Mouse (Mus musculus) embryonic facial prominence, embryonic 11.5 days (tissue): Measurements from ENCODE around the gene 2010111I01Rik. TPM values are rescaled to one million over a fixed set of nuclear protein-coding genes. Genes with fewer than 3 reads are reported as not detected.

Experiments
- ATAC-seq: fragments of 200-750 bp; cut with Nextera tagmentation; replicated peaks from 2 replicates; pipeline ENCODE4 v1.8.0; 2017; ENCODE audit warnings: low read depth; ENCODE audit not compliant: insufficient number of reproducible peaks, low FRiP score, low TSS enrichment
- DNase-seq: peaks from one replicate; pipeline ENCODE4 v3.0.0-alpha.2; 2015; ENCODE audit warnings: low spot score
- H3K27ac ChIP-seq: fragments of 300-500 bp; sonication (generic); replicated peaks from 2 replicates; pipeline ENCODE4 v1.5.1; 2014; ENCODE audit warnings: mild to moderate bottlenecking, low read depth, low read length, control low read depth
- H3K27me3 ChIP-seq: fragments of 300-500 bp; sonication (generic); 2 replicates; pipeline ENCODE4 v1.6.1; 2014; ENCODE audit warnings: mild to moderate bottlenecking, low read length, moderate library complexity, mixed read lengths; ENCODE audit not compliant: control insufficient read depth, insufficient read depth
- H3K36me3 ChIP-seq: fragments of 300-500 bp; sonication (generic); replicated peaks from 2 replicates; pipeline ENCODE4 v1.6.1; 2014; ENCODE audit warnings: low read depth, mild to moderate bottlenecking, low read length, moderate library complexity, mixed read lengths; ENCODE audit not compliant: control insufficient read depth, insufficient read depth
- H3K4me1 ChIP-seq: fragments of 300-500 bp; sonication (generic); 2 replicates; pipeline ENCODE4 v1.6.1; 2014; ENCODE audit warnings: low read length, mixed read lengths; ENCODE audit not compliant: control insufficient read depth, insufficient read depth
- H3K4me2 ChIP-seq: fragments of 300-500 bp; sonication (generic); 2 replicates; pipeline ENCODE4 v1.6.1; 2014; ENCODE audit warnings: low read depth, mild to moderate bottlenecking, control low read depth, low read length, moderate library complexity
- H3K4me3 ChIP-seq: fragments of 300-500 bp; sonication (generic); 2 replicates; pipeline ENCODE4 v1.5.1; 2014; ENCODE audit warnings: low read depth, low read length, control low read depth
- H3K9ac ChIP-seq: fragments of 300-500 bp; sonication (generic); replicated peaks from 2 replicates; pipeline ENCODE4 v1.6.1; 2014; ENCODE audit warnings: mild to moderate bottlenecking, control low read depth, low read length
- H3K9me3 ChIP-seq: fragments of 300-500 bp; sonication (generic); replicated peaks from 2 replicates; pipeline ENCODE4 v1.6.1; 2016; ENCODE audit warnings: mild to moderate bottlenecking, low read length, inconsistent platforms, mixed read lengths; ENCODE audit not compliant: control insufficient read depth
- WGBS: fragments of 180-500 bp; shearing (Covaris S2); extraction: QIAGEN DNeasy Blood & Tissue Kit; methylation state at CpG from one replicate; pipeline ENCODE4 v1.1.7; 2014; 5-methylcytosine and 5-hydroxymethylcytosine counted together
- polyA plus RNA-seq: library from polyadenylated mRNA; unstranded; fragments of >200 nt; fragmentation: Nextera tagmentation; extraction: Ambion mirVana; gene quantifications from 2 replicates; pipeline ENCODE4 v1.2.1, GENCODE M21; 2014

The 2010111I01Rik gene
- polyA plus RNA-seq, 1 experiment from 2014 or later, result 125 TPM

GRCm38 (mm10) chr13:63015362-63015761 is 50.7 kb downstream of the 2010111I01Rik start:
- no peaks in the 10 kb centered on the region for H3K36me3 ChIP-seq
- DNase-seq, result no peak
- WGBS, result 77% methylated on average over 4 of the region's 4 CpGs
- H3K9me3 ChIP-seq, result no peaks in the 10 kb centered on the region
- no peak overlapping the region for H3K9ac ChIP-seq
- H3K4me1 ChIP-seq, result no peaks in the 10 kb centered on the region
- no peak overlapping the region for H3K4me3 ChIP-seq
- H3K27ac ChIP-seq, result no peak overlapping the region
- no peaks in the 10 kb centered on the region for H3K27me3 ChIP-seq
- no peak overlapping the region for H3K4me2 ChIP-seq
- no peak for ATAC-seq

GRCm38 (mm10) chr13:63016056-63016455 is 51.4 kb downstream of the 2010111I01Rik start:
- no peak overlapping the region for H3K9ac ChIP-seq
- no peak overlapping the region for H3K27ac ChIP-seq
- DNase-seq (no peak), ATAC-seq (no peak)
- no peaks in the 10 kb centered on the region for H3K27me3 ChIP-seq
- no peaks in the 10 kb centered on the region for H3K4me1 ChIP-seq
- no peaks in the 10 kb centered on the region for H3K9me3 ChIP-seq
- H3K36me3 ChIP-seq, result no peaks in the 10 kb centered on the region
- WGBS, result 87% methylated on average over 3 of the region's 3 CpGs
- H3K4me3 ChIP-seq, result no peak overlapping the region
- no peak overlapping the region for H3K4me2 ChIP-seq

- H3K4me1 ChIP-seq, result no peaks in the 10 kb centered on the region
- H3K36me3 ChIP-seq, result no peaks in the 10 kb centered on the region
- no peak overlapping the region for H3K9ac ChIP-seq
- H3K4me3 ChIP-seq, result no peak overlapping the region
- no peak overlapping the region for H3K27ac ChIP-seq
- peak; percentile 39; the same call in 1 of the 2 replicates for ATAC-seq
- no peaks in the 10 kb centered on the region for H3K9me3 ChIP-seq
- WGBS, result 61% methylated on average over 7 of the region's 7 CpGs
- DNase-seq, result peak; percentile 57
- no peaks in the 10 kb centered on the region for H3K27me3 ChIP-seq
- H3K4me2 ChIP-seq, result no peak overlapping the region
Measured at GRCm38 (mm10) chr13:63023243-63024217, 58.8 kb downstream of the 2010111I01Rik start.

- H3K4me3 ChIP-seq, result no peak overlapping the region
- no peak overlapping the region for H3K9ac ChIP-seq
- H3K4me1 ChIP-seq, result no peaks in the 10 kb centered on the region
- H3K27me3 ChIP-seq, result no peaks in the 10 kb centered on the region
- H3K9me3 ChIP-seq, result no peaks in the 10 kb centered on the region
- ATAC-seq (no peak), DNase-seq (no peak)
- H3K36me3 ChIP-seq, result no peaks in the 10 kb centered on the region
- no peak overlapping the region for H3K4me2 ChIP-seq
- WGBS, result 67% methylated on average over 1 of the region's 1 CpGs
- no peak overlapping the region for H3K27ac ChIP-seq
Measured at GRCm38 (mm10) chr13:63030023-63030422, 65.3 kb downstream of the 2010111I01Rik start.

- H3K36me3 ChIP-seq, result no peaks in the 10 kb centered on the region
- DNase-seq, result no peak
- H3K4me2 ChIP-seq, result no peak overlapping the region
- WGBS, result 96% methylated on average over 1 of the region's 1 CpGs
- no peak overlapping the region for H3K4me3 ChIP-seq
- H3K4me1 ChIP-seq, result no peaks in the 10 kb centered on the region
- no peak; the same call in 1 of the 2 replicates for ATAC-seq
- no peaks in the 10 kb centered on the region for H3K9me3 ChIP-seq
- no peaks in the 10 kb centered on the region for H3K27me3 ChIP-seq
- H3K27ac ChIP-seq, result no peak overlapping the region
- H3K9ac ChIP-seq, result no peak overlapping the region
Measured at GRCm38 (mm10) chr13:63031244-63031643, 66.6 kb downstream of the 2010111I01Rik start.

- Histone ChIP-seq H3K4me2 (no peak overlapping the region), H3K27me3 (no peaks in the 10 kb centered on the region), H3K36me3 (no peaks in the 10 kb centered on the region), H3K9ac (no peak overlapping the region), H3K4me3 (no peak overlapping the region), H3K27ac (no peak overlapping the region), H3K9me3 (no peaks in the 10 kb centered on the region), H3K4me1 (no peaks in the 10 kb centered on the region)
- ATAC-seq (no peak), DNase-seq (no peak)
- WGBS, result 81% methylated on average over 5 of the region's 5 CpGs
Measured at GRCm38 (mm10) chr13:63032304-63032830, 67.7 kb downstream of the 2010111I01Rik start.

- no peak overlapping the region for H3K9ac ChIP-seq
- no peak for ATAC-seq
- 78% methylated on average over 8 of the region's 8 CpGs for WGBS
Measured at GRCm38 (mm10) chr13:63032958-63033357, 68.3 kb downstream of the 2010111I01Rik start.

GRCm38 (mm10) chr13:63033364-63033763 is 68.7 kb downstream of the 2010111I01Rik start:
- Histone ChIP-seq H3K4me1 (no peaks in the 10 kb centered on the region), H3K4me3 (no peak overlapping the region), H3K9ac (no peak overlapping the region), H3K27ac (no peak overlapping the region), H3K27me3 (no peaks in the 10 kb centered on the region), H3K36me3 (no peaks in the 10 kb centered on the region), H3K4me2 (no peak overlapping the region), H3K9me3 (no peaks in the 10 kb centered on the region)
- DNase-seq (no peak), ATAC-seq (no peak)
- WGBS, result 91% methylated on average over 2 of the region's 2 CpGs

More at GRCm38 (mm10) chr13:63032958-63033357, 68.3 kb downstream of the 2010111I01Rik start:
- no peak overlapping the region for H3K4me3 ChIP-seq
- H3K27me3 ChIP-seq, result no peaks in the 10 kb centered on the region
- H3K36me3 ChIP-seq, result no peaks in the 10 kb centered on the region
- H3K9me3 ChIP-seq, result no peaks in the 10 kb centered on the region
- H3K27ac ChIP-seq, result no peak overlapping the region
- H3K4me1 ChIP-seq, result no peaks in the 10 kb centered on the region
- H3K4me2 ChIP-seq, result no peak overlapping the region
- DNase-seq, result no peak
